Mouse (Mus musculus): ENCODE measurements around the gene Ctsa.

DNA sequence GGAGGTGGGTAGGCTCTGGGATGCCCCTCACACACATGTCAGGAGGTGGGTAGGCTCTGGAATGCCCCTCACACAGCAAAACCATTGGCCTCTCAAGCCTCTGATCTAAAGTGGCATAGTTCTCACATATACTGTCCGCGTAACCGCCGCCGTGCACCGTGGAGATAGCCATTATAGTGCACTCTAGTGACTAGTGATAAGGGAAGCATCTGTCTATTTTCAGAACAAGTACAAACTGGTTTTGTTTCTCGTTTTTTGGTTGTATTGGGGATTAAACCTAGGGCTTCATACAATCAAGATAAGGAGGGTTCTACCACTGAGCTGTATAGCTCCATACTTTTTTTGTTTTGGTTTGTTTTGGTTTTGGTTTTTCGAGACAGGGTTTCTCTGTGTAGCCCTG is 16.9 kb upstream of the Ctsa start:
- TF ChIP-seq CTCF (IDR thresholded peaks at IDR 0.05; ENCODE audit: insufficient read depth, low read length) (no peak), POLR2A (IDR thresholded peaks at IDR 0.05; ENCODE audit: borderline replicate concordance, extremely low read depth, low read depth, low read length) (no peak)

All from lung, adult 2 months (tissue).